Mouse (Mus musculus) forebrain, embryonic 13.5 days (tissue): Measurements from ENCODE around the gene Mtmr11. TPM values are rescaled to one million over a fixed set of nuclear protein-coding genes. Genes with fewer than 3 reads are reported as not detected.

ENCODE experiments used
- microRNA-seq: library from miRNA; unstranded; fragments of <30 nt; microRNA quantifications from one replicate; pipeline ENCODE4, GENCODE M21; 2016
- polyA plus RNA-seq: library from polyadenylated mRNA; unstranded; fragments of >200 nt; fragmentation: Nextera tagmentation; extraction: Ambion mirVana; gene quantifications from 2 replicates; pipeline ENCODE4 v1.2.1, GENCODE M21; 2015

Gene Mtmr11
- polyA plus RNA-seq, 1 experiment from 2014 or later = 12.9 TPM

Small RNA genes lying within 50 kb of the gene (microRNA-seq; reads per million reads assigned to microRNA genes)
- gene Gm44492 = not detected

Other genes starting within 250 kb of the Mtmr11 start
- 322 and 341 TPM in 2 replicates for gene Anp32e, start 232.8 kb upstream of the Mtmr11 start, polyA plus RNA-seq
- gene Plekho1, start 166.0 kb upstream of the Mtmr11 start, polyA plus RNA-seq = 80.4 and 85.1 TPM in 2 replicates
- gene Vps45, start 103.5 kb upstream of the Mtmr11 start, polyA plus RNA-seq = 51.9 and 62.2 TPM in 2 replicates
- gene Otud7b, start 57.5 kb upstream of the Mtmr11 start, polyA plus RNA-seq = 11.9 and 12.4 TPM in 2 replicates
- gene Sf3b4, start 10.3 kb downstream of the Mtmr11 start, polyA plus RNA-seq = 161 and 181 TPM in 2 replicates
- gene Sv2a, start 19.1 kb downstream of the Mtmr11 start, polyA plus RNA-seq = 29.3 and 37.9 TPM in 2 replicates
- gene Bola1, start 57.7 kb downstream of the Mtmr11 start, polyA plus RNA-seq = 82.2 and 86.6 TPM in 2 replicates
- gene Hist2h2ab, start 57.9 kb downstream of the Mtmr11 start, polyA plus RNA-seq = 0.78 and 2.2 TPM in 2 replicates
- 13.2 and 13.3 TPM in 2 replicates for gene Hist2h2ac, start 58.9 kb downstream of the Mtmr11 start, polyA plus RNA-seq
- 10.7 and 11.0 TPM in 2 replicates for gene Hist2h2be, start 59.1 kb downstream of the Mtmr11 start, polyA plus RNA-seq
- gene Hist2h3c2, start 77.1 kb downstream of the Mtmr11 start, polyA plus RNA-seq = 14.7 and 15.0 TPM in 2 replicates
- 74.1 and 91.2 TPM in 2 replicates for gene Hist2h2aa2, start 78.3 kb downstream of the Mtmr11 start, polyA plus RNA-seq
- gene Hist2h2aa1, start 83.5 kb downstream of the Mtmr11 start, polyA plus RNA-seq = 46.4 and 48.0 TPM in 2 replicates
- gene Hist2h3c1, start 84.7 kb downstream of the Mtmr11 start, polyA plus RNA-seq = 0.34 and 0.93 TPM in 2 replicates
- 22.4 and 24.3 TPM in 2 replicates for gene Hist2h4, start 101.3 kb downstream of the Mtmr11 start, polyA plus RNA-seq
- 105 and 122 TPM in 2 replicates for gene Hist2h3b, start 106.7 kb downstream of the Mtmr11 start, polyA plus RNA-seq
- 16.0 and 19.8 TPM in 2 replicates for gene Hist2h2bb, start 107.7 kb downstream of the Mtmr11 start, polyA plus RNA-seq
- 0.56 and 1.0 TPM in 2 replicates for gene Fcgr1, start 132.0 kb downstream of the Mtmr11 start, polyA plus RNA-seq